Mouse (Mus musculus) spleen, adult 12 weeks (tissue): Measurements from ENCODE around the gene Aurkaip1.
A peak's percentile ranks its signal among the peaks of the same experiment; 100 is the strongest.
"Not testable (repeated sequence)": the region's sequence is repeated elsewhere in the genome, so short reads cannot be mapped to it uniquely, and the experiment has no call there.

ENCODE experiments used
- DNase-seq: peaks from one replicate; pipeline ENCODE4 v3.0.0; 2022; ENCODE audit warnings: low spot score

Gene Aurkaip1

DNA sequence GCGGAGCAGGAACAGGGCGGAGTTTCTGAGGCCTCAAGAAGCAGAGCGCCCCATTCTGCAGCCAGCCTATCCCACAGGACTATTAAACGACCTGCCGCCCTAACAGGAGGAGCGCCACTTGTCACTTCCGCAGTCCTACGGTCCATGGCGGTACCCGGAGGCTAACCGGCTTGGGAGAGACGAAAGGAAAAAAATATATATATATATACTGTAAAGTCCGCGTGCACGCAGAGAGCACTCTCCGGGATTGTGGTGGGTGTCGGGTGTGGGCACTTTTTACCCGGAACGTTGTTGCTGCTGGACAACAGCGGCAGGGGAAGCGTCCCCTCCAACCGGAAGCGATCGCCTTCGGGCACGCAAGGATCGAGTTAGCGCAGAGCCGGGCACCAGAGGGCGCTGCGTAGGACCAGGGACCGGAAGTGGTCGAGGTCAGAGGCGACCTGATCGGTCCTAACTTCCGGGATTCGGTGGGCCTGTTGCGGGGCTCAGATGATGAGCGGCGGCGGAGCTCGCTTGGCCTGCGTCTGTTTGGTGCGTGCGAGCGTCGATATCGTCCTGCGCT is at the start of gene Aurkaip1:
Gene Aurkaip1 (plus strand): TSS at position 68 of the 562 bp plus-strand sequence.
- peak; percentile 93 for DNase-seq

DNA sequence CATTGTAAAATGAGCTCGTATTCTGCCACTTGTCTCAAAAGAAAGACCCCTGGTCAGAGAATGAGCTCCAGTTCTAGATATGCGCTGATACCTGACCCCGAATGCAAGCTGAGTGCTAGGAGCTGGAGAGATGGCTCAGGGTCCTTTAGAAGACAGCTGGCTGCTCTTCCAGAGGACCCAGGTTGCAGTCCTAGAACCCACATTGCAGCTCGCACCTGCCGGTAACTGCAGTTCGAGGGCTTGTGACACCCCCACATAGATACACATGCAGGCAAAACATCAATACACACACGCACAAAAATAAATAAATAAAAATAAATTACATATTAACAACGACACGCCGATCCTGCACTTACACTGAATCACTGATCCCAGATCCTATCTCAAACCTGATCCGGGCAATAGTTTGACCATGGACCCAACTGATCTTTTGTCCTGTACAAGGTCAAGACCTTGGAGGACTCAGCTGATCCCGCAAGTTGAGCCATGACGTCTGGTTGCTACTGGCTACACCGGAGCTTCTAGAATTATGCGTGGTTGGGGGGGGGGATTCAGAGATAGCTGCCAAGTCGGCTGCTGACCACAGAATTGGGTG is 47.5 kb upstream of the Aurkaip1 start:
- no peak for DNase-seq

DNA sequence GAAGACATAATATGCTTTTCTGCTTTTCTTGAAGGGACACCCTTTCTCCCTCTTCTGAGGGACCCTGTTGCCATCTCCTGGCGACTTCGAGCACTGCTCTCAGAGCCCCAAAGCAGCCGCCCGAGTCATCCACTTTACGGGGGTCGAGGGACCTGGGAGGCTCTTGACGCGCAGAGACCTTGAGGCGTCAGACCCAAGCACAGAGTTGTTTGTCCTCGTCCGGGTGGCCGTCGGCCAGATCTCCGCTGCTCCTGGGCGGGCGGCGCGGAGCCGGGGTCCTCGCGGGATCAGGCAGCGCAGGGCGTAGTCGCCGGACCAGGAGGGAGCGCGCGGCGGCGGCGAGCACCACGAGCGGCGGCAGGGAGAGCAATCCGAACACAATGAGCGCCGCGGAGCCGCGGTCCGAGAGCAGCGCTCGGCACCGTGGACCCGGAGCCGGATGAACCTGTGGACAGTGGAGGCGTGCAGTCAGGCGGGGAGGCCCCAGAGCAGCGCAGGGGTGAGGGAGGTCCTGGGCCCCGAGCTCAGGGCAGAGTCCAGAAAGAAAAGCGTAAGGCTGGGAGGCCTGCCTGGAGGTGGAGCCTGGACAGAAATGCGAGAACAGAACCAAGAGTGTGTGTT is 46.9 kb upstream of the Aurkaip1 start:
- peak; percentile 70 for DNase-seq

DNA sequence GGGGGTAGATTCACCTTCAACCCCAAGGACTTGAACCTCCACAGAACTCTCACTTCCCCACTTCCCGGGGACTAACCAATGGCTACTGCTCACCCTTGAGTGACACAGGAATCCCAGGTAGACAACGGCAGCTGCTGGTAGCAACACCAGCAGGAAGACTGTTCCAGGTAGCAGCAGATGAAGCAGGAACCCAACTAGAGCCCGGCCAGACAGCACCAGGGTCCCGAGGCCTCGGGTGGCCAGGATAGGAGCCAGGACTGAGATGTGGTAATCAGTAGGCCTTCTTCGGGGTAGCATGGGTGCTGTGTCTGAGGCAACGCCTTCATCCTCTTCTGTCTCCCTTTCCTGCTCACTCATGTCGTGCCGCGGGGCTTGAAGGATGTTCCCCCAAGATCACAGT is 45.8 kb upstream of the Aurkaip1 start:
- DNase-seq: no peak

DNA sequence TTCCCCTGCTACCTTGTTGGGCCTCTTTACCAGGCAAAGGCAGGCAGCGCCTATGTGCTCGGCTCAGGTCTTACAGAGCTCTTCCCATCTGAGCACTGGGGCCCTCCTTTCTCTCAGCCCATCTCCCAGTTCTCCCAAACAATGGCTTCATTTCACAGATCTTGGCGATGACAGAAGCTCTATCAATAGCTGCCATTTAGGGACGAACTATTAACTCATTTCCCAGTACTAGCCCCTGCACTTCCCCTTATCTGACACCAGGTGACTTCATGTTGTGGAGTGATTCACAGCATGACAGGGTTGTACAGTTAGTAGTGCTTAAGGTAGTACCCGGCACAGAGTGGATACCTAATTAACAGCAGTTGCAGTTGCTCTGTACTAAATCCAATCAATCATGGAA is 45.3 kb upstream of the Aurkaip1 start, which contains the start of gene Tmem88b:
Gene Tmem88b (minus strand): TSS at position 56 of the 400 bp plus-strand sequence.
- no peak for DNase-seq

DNA sequence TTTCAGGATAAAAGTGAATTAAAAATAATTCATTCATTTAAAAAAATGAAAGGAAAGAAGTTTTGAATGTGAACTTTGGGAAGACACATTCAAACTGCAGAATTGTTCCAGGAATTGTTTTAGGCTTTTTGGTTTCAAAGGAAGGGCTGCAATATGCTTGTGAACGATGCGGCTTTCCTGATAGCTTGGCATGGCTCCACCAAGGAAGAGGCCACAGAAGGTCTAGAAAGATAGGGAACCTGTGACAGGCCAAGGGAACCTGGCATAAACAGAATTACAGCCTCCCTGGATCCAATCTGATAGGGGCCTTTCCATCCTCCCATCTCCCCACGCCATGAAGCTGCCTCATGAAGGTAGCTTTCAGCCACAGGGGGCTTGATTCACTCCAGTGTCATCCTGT is 42.8 kb upstream of the Aurkaip1 start:
- peak; percentile 48 for DNase-seq

DNA sequence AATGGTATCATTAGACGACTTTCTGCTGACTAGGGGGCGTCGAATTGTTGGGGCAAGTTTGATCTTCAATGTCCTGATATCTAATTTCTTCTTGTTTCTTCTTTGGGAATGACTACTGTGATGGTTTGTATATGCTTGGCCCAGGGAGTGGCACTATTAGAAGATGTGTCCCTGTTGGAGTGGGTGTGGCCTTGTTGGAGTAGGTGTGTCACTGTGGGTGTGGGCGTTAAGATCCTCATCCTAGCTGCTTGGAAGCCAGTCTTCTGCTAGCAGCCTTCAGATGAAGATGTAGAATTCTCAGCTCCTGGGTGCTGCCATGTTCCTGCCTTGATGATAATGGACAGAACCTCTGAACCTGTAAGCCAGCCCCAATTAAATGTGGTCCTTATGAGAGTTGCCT is 42.2 kb upstream of the Aurkaip1 start:
- DNase-seq: not testable (repeated sequence)

DNA sequence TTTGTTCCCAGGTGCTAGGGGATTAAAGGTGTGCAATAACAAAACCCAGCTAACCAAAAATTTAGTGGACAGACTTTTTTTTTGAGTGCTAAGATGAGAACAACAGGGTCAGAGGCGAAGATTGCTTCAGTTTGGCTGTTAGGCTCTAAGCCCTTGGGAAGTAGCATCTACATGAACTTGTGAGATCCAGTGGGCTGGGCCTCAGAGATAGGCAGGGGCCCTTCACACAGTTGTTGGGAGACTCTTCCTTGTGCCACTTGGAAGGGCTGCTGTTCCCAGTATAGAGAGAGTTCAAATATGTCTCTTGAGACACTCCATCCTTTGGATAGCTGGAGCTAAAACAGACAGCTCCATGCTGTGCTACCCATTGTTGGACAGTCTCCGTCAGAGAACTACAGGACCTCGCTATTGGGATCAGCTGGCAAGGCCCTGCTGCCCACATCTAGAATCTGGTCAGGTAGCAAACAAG is 41.0 kb upstream of the Aurkaip1 start, which contains the start of gene Ankrd65:
Gene Ankrd65 (plus strand): TSS at position 419 of the 469 bp plus-strand sequence.
- no peak for DNase-seq

DNA sequence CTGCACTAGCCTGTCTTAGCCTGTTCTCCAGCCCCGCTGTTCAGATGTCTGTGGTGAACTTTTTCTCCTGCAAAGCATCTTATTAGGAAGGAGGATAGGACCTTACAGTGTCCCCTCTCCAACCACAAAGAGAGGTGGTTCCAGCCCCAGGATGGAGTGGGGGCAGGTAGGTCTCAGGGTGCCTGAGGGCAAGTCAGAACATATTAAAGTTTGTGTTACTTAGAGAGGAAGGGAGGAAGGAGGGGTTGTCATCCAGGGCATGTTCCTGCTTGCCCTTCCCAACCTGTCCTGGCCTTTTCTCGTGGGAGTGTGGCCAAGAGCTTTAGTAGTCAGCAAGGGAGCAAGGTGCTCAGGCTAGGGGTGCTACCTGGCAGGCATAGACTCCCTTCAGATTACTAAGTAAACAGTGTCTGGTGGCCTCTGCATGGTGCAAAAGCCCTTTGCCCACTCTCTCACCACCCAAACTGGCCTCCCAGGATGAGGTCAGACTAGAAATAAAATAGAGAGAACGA is 40.4 kb upstream of the Aurkaip1 start:
- no peak for DNase-seq

DNA sequence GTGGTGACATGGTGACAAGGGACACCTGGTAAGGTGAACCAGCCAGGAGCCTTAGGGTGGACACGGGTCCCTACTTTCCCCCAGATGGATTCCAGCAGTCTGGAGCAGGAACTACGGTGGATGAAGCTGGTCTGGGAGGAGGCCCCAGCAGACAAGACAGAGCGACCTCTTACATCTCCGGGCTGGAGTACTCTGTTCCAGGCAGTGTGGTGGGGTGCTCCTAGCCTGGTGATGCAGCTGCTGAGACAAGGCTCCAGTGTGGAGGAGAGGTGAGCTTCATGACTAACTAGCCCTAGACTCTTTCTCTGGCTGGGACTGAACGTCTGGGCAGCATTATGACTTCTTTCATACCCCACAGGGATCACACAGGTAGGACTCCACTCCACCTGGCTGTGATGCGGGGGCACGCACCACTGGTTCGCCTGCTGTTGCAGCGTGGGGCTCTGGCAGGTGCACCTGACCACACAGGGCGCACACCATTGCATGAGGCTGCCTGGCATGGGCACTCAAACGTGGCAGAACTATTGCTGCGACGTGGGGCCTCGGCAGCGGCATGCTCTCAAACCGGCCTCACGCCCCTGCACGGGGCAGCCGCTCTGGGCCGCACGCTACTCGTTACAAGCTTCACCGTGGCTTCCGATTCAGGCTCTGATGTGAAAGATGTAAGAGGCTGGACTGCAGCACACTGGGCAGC is 39.7 kb upstream of the Aurkaip1 start:
- no peak for DNase-seq

DNA sequence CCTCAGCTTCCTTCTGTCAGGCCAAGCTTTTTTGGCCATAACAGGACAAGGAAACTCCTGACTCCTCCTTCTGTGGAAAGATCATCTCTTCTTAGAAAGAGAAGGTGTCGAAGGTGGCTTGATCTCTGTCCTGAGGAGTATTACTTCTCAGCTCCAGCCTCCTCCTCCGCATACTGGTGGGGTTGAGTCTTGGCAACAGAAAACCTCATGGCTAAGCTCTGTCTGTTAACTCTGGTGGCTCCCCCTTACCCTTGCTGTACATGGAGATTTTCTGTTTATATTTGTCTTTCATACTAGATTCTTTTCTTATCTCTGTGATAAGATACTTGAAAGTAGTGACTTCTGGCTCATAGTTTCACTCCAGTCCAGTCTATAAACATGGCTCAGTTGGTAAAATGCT is 37.3 kb upstream of the Aurkaip1 start:
- no peak for DNase-seq

DNA sequence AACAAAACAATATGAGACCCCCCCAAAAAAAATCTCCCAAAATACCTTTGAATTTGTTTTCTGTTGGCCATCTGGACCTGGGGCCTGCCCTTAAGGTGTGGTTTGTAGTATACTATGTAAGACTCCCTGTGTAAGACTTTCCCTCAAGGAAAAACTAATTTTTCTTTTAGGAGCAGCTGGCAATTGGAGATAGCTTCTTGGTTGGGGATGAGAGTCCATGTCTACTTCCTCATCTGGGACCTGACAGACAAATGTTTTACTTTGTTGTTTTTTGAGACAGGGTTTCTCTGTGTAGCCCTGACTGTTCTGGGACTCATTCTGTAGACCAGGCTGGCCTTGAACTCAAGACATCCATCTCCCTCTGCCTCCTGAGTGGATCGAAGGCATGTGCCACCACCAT is 29.0 kb upstream of the Aurkaip1 start:
- DNase-seq: no peak

DNA sequence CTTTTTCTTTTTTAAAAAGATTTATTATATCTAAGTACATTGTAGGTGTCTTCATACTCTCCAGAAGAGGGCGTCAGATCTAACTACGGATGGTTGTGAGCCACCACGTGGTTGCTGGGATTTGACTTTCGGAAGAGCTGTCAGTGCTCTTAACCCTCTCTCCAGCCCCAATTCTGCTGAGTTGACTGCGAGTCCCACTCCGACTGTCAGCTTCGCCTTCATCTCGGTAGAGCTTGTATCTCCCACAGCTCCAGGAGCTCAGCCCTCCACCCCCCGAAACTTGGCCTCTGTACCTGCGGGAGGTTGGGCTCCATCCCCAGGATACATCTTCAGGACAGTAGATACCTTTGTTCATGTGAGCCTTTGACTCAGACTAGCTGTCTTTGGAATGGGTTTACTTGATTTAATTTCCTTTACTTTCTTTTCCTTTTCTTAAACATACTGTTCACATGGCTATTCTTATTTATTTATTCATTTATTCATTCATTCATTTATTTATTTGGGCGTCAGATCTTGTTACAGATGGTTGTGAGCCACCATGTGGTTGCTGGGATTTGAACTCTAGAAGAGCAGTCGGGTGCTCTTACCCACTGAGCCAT is 28.2 kb upstream of the Aurkaip1 start, which contains the start of gene Mrpl20:
Gene Mrpl20 (plus strand): TSS at position 138 of the 599 bp plus-strand sequence.
- no peak for DNase-seq

DNA sequence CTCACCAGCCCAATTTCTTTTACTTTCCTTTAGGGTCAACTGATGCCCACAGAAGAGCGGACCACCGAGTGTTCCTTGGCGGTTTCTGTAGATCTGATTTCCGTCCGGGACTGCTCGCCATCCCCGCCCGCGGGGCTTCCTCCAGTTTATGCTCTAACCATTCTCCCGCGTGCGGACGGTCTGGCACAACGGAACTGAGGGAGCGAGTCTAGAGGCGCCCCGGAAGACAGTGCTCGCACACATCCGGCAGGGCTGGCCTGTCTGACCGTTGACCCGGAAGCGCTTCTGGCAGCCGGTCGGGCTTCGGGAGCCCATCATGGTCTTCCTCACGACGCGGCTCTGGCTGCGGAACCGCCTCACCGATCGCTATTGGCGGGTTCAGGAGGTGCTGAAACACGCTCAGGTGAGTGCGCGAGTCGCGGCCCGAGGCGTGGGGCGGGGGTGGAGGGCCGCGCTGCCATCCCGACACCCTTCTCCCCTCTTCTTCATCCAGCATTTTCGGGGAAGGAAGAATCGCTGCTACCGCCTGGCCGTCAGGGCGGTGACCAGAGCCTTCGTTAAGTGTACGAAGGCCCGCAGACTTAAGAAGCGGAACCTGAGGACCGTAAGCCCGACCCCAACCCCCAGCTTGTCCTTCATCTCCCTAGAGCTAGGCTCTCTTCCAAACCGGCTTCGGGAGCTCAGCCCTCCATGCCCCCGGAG is 27.6 kb upstream of the Aurkaip1 start:
- DNase-seq: peak; percentile 92

DNA sequence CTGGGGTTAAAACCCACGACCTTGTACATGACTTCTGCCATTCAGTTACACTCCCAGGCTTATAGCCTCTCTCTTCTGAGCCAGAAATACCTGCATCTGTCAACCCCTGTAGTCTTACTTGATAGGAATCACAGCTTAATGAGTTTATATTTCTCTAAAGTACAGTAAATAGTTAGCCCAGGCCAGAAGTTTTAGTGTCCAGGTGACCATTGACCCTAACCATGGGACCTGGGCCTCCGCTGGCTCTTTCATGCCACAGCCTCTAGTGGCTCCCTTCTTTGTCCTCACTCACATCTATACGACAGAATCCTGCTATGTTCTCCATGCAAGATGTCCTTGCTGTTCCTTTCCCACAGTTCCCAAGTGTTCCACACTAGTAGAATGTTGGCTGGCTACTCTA is 23.2 kb upstream of the Aurkaip1 start:
- no peak for DNase-seq

DNA sequence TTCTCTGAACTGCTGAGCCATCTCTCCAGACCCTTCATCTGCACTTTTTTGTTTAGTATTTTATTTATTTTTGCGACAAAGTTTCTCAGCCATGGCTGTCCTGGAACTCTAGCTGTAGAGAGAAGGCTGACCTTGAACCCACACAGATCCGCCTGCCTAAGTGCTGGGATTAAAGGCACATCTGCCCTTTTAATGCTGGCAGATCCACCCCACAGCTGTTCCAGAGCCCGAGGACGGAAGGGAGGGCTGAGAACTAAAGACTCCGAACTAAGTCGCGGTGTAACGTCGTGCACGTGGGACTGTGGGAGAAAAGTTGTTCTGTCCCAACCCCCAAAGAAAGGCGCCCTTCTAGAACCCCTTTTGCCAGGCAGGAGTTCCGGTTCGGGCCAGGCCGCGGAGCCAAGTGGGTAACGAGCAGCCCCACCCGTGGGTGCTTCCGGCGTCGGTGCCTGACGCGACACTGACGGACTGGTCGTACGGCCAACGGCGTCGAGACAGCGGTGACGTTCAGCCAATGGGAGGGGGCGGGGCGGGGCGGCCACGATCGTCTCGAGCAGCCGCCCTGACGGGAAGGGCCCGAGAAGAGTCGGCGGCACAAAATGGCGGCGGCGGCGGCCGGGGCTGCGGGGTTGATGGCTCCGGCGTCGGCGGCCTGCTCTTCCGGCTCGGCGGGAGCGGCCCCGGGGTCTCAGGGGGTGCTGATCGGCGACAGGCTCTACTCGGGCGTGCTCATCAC is 19.0 kb upstream of the Aurkaip1 start, which contains the start of gene Ccnl2:
Gene Ccnl2 (plus strand): TSS at position 561 of the 736 bp plus-strand sequence.
- DNase-seq: peak; percentile 85

DNA sequence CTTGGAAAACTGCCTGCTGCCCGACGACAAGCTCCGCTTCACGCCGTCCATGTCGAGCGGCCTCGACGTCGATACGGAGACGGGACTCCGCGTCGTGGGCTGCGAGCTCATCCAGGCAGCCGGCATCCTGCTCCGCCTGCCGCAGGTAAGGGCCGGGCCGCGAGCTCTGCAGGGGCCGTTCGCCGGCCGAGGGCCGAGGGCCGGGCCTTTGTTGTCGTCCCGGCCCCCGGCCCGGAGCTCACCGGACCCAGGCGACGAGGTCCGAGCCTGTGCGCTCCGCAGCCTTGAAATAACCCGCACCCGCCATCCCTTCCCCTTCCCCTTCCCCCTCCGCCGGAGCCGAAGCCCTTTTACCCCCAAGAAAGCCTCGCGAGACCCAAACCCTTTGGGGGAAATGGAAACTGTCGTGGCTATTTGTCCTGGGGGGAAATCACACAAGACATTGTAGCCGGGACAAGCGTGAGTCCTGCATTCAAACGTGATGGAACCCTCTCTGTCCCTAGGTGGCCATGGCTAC is 18.3 kb upstream of the Aurkaip1 start:
- DNase-seq: no peak

DNA sequence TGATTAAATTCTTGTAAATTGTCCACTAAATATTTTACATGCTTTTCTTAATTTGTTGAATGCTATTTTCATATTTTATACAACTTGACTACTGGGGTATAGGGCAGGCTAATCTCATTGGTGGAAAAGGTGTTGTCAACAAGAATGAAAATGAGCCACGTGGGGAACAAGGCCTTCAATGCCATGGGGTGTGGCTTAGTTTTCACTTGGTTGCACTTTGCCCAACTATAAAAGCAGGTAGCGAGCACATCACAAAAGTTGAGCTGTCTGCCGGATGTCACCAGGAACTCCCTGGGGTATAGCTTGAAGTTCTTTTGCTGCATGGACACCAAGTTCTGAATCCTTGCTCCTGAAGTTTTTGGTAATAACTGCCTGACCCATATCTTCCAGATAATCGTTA is 13.5 kb upstream of the Aurkaip1 start:
- DNase-seq: no peak

DNA sequence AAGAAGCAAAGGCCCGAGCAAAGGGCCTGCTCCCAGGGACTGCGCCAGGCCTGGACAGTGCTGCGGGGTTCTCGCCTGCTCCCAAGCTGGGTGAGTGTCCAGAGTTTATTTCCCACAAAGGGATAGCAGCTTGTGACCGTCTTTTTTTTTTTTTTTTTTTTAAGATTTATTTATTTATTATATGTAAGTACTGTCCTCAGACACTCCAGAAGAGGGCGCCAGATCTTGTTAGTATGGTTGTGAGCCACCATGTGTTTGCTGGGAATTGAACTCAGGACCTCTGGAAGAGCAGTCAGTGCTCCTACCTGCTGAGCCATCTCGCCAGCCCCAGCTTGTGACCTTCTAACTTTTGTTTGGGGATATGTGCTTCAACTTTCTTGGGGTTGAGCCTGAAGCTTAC is 10.0 kb upstream of the Aurkaip1 start:
- DNase-seq: no peak

DNA sequence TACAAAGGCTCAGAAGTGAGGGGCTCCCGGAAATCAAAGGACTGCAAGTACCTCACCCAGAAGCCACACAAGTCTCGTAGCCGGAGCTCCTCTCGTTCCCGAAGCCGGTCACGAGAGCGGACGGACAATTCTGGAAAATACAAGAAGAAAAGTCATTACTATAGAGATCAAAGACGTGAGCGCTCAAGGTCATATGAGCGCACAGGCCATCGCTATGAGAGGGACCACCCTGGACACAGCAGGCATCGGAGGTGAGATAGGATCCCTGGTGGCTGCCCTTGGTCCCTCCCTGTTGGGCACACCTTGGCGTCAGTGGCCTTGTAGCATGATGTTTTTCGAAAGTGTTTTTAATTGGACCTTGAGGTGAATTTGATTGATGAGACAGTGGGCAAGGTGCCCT is 7.6 kb upstream of the Aurkaip1 start:
- DNase-seq: no peak
